Mouse (Mus musculus): ENCODE data around the gene Hunk. TPM values are rescaled to one million over a fixed set of nuclear protein-coding genes. Genes with fewer than 3 reads are reported as not detected.

The Hunk gene
- polyA plus RNA-seq, 1 experiment from 2014 or later: 19.1 TPM

GRCm38 (mm10) chr16:90511551-90512296 is 125.9 kb downstream of the Hunk start:
- 95% methylated on average over 19 of the region's 19 CpGs for WGBS
- no peak for ATAC-seq (replicated peaks; ENCODE audit: low FRiP score)
- no peaks in the 10 kb centered on the region for H3K4me1 ChIP-seq (replicated peaks; ENCODE audit: control insufficient read depth, insufficient read depth, low read length)

GRCm38 (mm10) chr16:90517041-90517440 is 131.2 kb downstream of the Hunk start:
- Histone ChIP-seq H3K9me3 (ENCODE audit: control insufficient read depth, low read length) (no peaks in the 10 kb centered on the region), H3K4me2 (ENCODE audit: low read depth, low read length, severe bottlenecking) (no peak overlapping the region), H3K4me1 (replicated peaks; ENCODE audit: control insufficient read depth, insufficient read depth, low read length) (peaks cover 4% of the 10 kb centered on the region), H3K4me3 (ENCODE audit: low read depth, low read length) (no peak overlapping the region), H3K9ac (ENCODE audit: low read length) (no peak overlapping the region), H3K36me3 (ENCODE audit: control insufficient read depth, insufficient read depth, low read length) (no peaks in the 10 kb centered on the region), H3K27me3 (ENCODE audit: control insufficient read depth, insufficient read depth, low read length) (no peaks in the 10 kb centered on the region), H3K27ac (ENCODE audit: low read depth, low read length) (no peak overlapping the region)
- no peak for ATAC-seq (replicated peaks; ENCODE audit: low FRiP score)
- WGBS: 73% methylated on average over 9 of the region's 9 CpGs
- DNase-seq (ENCODE audit: low spot score): no peak

More at GRCm38 (mm10) chr16:90511551-90512296, 125.9 kb downstream of the Hunk start:
- H3K4me2 ChIP-seq (ENCODE audit: low read depth, low read length, severe bottlenecking): no peak overlapping the region
- no peaks in the 10 kb centered on the region for H3K36me3 ChIP-seq (ENCODE audit: control insufficient read depth, insufficient read depth, low read length)
- H3K27ac ChIP-seq (ENCODE audit: low read depth, low read length): no peak overlapping the region
- H3K9ac ChIP-seq (ENCODE audit: low read length): no peak overlapping the region
- H3K4me3 ChIP-seq (ENCODE audit: low read depth, low read length): no peak overlapping the region
- DNase-seq (ENCODE audit: low spot score): no peak
- no peaks in the 10 kb centered on the region for H3K9me3 ChIP-seq (ENCODE audit: control insufficient read depth, low read length)
- H3K27me3 ChIP-seq (ENCODE audit: control insufficient read depth, insufficient read depth, low read length): no peaks in the 10 kb centered on the region

GRCm38 (mm10) chr16:90518232-90518631 is 132.4 kb downstream of the Hunk start:
- Histone ChIP-seq H3K4me3 (ENCODE audit: low read depth, low read length) (no peak overlapping the region), H3K27ac (ENCODE audit: low read depth, low read length) (no peak overlapping the region), H3K36me3 (ENCODE audit: control insufficient read depth, insufficient read depth, low read length) (no peaks in the 10 kb centered on the region), H3K9ac (ENCODE audit: low read length) (no peak overlapping the region), H3K4me2 (ENCODE audit: low read depth, low read length, severe bottlenecking) (no peak overlapping the region), H3K27me3 (ENCODE audit: control insufficient read depth, insufficient read depth, low read length) (no peaks in the 10 kb centered on the region), H3K4me1 (replicated peaks; ENCODE audit: control insufficient read depth, insufficient read depth, low read length) (peaks cover 7% of the 10 kb centered on the region), H3K9me3 (ENCODE audit: control insufficient read depth, low read length) (no peaks in the 10 kb centered on the region)
- DNase-seq (ENCODE audit: low spot score) (no peak), ATAC-seq (replicated peaks; ENCODE audit: low FRiP score) (no peak)
- WGBS: 83% methylated on average over 8 of the region's 8 CpGs

DNA sequence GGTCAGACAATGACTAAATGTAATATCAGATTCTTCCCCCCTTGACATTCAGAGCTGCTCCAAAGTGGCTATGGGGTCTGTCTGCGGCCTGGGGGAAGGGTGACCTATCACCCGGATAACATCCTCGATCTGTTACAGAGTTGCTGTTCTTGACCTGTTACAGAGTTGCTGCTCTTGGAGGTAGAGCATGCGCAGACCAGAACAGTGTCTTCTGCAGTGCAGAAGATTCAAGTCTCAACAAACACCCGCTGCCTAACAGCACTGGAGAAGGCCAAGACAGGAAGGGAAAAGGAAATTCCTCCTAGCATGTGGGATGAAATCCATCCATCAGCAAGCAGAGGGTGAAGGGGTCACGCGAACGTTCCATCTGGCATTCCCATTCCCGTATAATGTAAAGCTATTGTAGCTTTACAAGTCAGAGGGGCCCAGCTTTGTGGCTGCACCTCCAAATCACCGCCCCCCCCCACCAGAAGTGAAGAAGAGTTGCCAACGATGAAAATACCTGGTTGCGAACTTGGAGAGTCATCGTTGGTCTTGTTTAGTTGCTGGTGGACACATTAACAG is 133.0 kb downstream of the Hunk start:
- DNase-seq (ENCODE audit: low spot score): no peak
- no peaks in the 10 kb centered on the region for H3K9me3 ChIP-seq (ENCODE audit: control insufficient read depth, low read length)
- H3K36me3 ChIP-seq (ENCODE audit: control insufficient read depth, insufficient read depth, low read length): no peaks in the 10 kb centered on the region
- H3K4me2 ChIP-seq (ENCODE audit: low read depth, low read length, severe bottlenecking): no peak overlapping the region
- ATAC-seq (replicated peaks; ENCODE audit: low FRiP score): no peak
- H3K4me3 ChIP-seq (ENCODE audit: low read depth, low read length): no peak overlapping the region
- no peak overlapping the region for H3K9ac ChIP-seq (ENCODE audit: low read length)
- H3K27me3 ChIP-seq (ENCODE audit: control insufficient read depth, insufficient read depth, low read length): no peaks in the 10 kb centered on the region
- 90% methylated on average over 13 of the region's 13 CpGs for WGBS
- H3K4me1 ChIP-seq (replicated peaks; ENCODE audit: control insufficient read depth, insufficient read depth, low read length): peaks cover 7% of the 10 kb centered on the region
- H3K27ac ChIP-seq (ENCODE audit: low read depth, low read length): no peak overlapping the region

GRCm38 (mm10) chr16:90521191-90521950 is 135.6 kb downstream of the Hunk start:
- Histone ChIP-seq H3K27me3 (ENCODE audit: control insufficient read depth, insufficient read depth, low read length) (no peaks in the 10 kb centered on the region), H3K4me3 (ENCODE audit: low read depth, low read length) (no peak overlapping the region), H3K27ac (ENCODE audit: low read depth, low read length) (peak overlapping the region; percentile 60; the same call in 1 of the 2 replicates), H3K4me1 (replicated peaks; ENCODE audit: control insufficient read depth, insufficient read depth, low read length) (peaks cover 7% of the 10 kb centered on the region), H3K9ac (ENCODE audit: low read length) (peak overlapping the region; percentile 46; the same call in 1 of the 2 replicates), H3K9me3 (ENCODE audit: control insufficient read depth, low read length) (no peaks in the 10 kb centered on the region), H3K36me3 (ENCODE audit: control insufficient read depth, insufficient read depth, low read length) (no peaks in the 10 kb centered on the region), H3K4me2 (ENCODE audit: low read depth, low read length, severe bottlenecking) (peak overlapping the region; percentile 8; the same call in 1 of the 2 replicates)
- ATAC-seq (replicated peaks; ENCODE audit: low FRiP score) (peak; percentile 47), DNase-seq (ENCODE audit: low spot score) (no peak)
- 11% methylated on average over 10 of the region's 10 CpGs for WGBS

DNA sequence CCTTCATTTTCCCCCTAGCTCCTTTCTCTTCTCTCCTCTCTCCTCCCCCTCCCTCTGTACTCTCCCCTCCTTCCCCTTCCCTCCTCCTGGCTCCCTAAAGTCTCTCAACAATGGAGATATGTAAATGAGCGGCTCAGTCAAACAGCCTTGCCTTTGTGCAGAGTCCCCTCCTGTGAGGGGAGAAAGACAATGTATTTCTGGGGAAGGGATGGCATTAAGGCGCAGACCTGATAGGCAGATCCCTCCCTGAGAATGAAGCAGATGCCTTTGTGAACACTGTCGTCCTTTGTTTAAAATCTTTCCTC is 136.1 kb downstream of the Hunk start:
- no peak overlapping the region for H3K4me3 ChIP-seq (ENCODE audit: low read depth, low read length)
- H3K9ac ChIP-seq (ENCODE audit: low read length): peak overlapping the region; percentile 46; the same call in 1 of the 2 replicates

DNA sequence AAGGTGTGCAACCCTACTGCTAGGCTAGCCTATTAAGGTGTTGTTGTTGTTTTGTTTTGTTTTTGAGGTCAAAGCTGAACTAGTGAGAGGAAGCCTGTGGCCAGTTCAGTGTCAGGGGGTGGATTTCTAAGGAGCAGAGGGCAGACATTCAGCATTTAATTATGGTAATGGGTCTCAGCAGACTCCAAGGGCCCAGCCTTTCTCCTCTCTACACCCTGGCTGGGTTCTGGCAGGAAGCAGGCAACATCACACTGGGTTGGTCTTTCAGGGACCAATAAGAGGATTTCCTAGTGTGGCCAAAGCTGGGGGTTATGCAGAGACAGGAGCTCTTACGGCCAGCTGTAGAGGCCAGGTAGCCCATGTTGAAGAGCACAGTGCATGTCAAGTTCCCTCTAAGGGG is 136.8 kb downstream of the Hunk start:
- Histone ChIP-seq H3K27ac (ENCODE audit: low read depth, low read length) (0 out of 2 replicates have a peak overlapping the region, but pooled peaks have one; percentile 13), H3K27me3 (ENCODE audit: control insufficient read depth, insufficient read depth, low read length) (no peaks in the 10 kb centered on the region), H3K9me3 (ENCODE audit: control insufficient read depth, low read length) (no peaks in the 10 kb centered on the region), H3K36me3 (ENCODE audit: control insufficient read depth, insufficient read depth, low read length) (no peaks in the 10 kb centered on the region), H3K4me3 (ENCODE audit: low read depth, low read length) (no peak overlapping the region), H3K4me1 (replicated peaks; ENCODE audit: control insufficient read depth, insufficient read depth, low read length) (peaks cover 7% of the 10 kb centered on the region), H3K4me2 (ENCODE audit: low read depth, low read length, severe bottlenecking) (no peak overlapping the region), H3K9ac (ENCODE audit: low read length) (no peak overlapping the region)
- WGBS: 42% methylated on average over 1 of the region's 1 CpGs
- DNase-seq (ENCODE audit: low spot score): no peak
- ATAC-seq (replicated peaks; ENCODE audit: low FRiP score): peak; percentile 2; the same call in 1 of the 2 replicates

More for the DNA sequence above, 136.1 kb downstream of the Hunk start:
- H3K9me3 ChIP-seq (ENCODE audit: control insufficient read depth, low read length): no peaks in the 10 kb centered on the region
- peaks cover 7% of the 10 kb centered on the region for H3K4me1 ChIP-seq (replicated peaks; ENCODE audit: control insufficient read depth, insufficient read depth, low read length)
- H3K36me3 ChIP-seq (ENCODE audit: control insufficient read depth, insufficient read depth, low read length): no peaks in the 10 kb centered on the region
- H3K4me2 ChIP-seq (ENCODE audit: low read depth, low read length, severe bottlenecking): no peak overlapping the region; the same call in 1 of the 2 replicates
- H3K27me3 ChIP-seq (ENCODE audit: control insufficient read depth, insufficient read depth, low read length): no peaks in the 10 kb centered on the region
- H3K27ac ChIP-seq (ENCODE audit: low read depth, low read length): no peak overlapping the region; the same call in 1 of the 2 replicates
- DNase-seq (ENCODE audit: low spot score): no peak
- WGBS: 3% methylated on average over 3 of the region's 3 CpGs
- peak; percentile 89 for ATAC-seq (replicated peaks; ENCODE audit: low FRiP score)

GRCm38 (mm10) chr16:90523373-90523772 is 137.6 kb downstream of the Hunk start:
- Histone ChIP-seq H3K9me3 (ENCODE audit: control insufficient read depth, low read length) (no peaks in the 10 kb centered on the region), H3K9ac (ENCODE audit: low read length) (no peak overlapping the region), H3K27me3 (ENCODE audit: control insufficient read depth, insufficient read depth, low read length) (no peaks in the 10 kb centered on the region), H3K4me1 (replicated peaks; ENCODE audit: control insufficient read depth, insufficient read depth, low read length) (peaks cover 7% of the 10 kb centered on the region), H3K4me2 (ENCODE audit: low read depth, low read length, severe bottlenecking) (no peak overlapping the region), H3K36me3 (ENCODE audit: control insufficient read depth, insufficient read depth, low read length) (no peaks in the 10 kb centered on the region), H3K4me3 (ENCODE audit: low read depth, low read length) (no peak overlapping the region), H3K27ac (ENCODE audit: low read depth, low read length) (no peak overlapping the region)
- WGBS: 42% methylated on average over 6 of the region's 6 CpGs
- DNase-seq (ENCODE audit: low spot score) (no peak), ATAC-seq (replicated peaks; ENCODE audit: low FRiP score) (no peak)

Measured in forebrain, embryonic 11.5 days (tissue).